Mouse (Mus musculus) liver, postnatal 0 days (tissue): ENCODE results near the gene Hist1h3a. TPM values are rescaled to one million over a fixed set of nuclear protein-coding genes. Genes with fewer than 3 reads are reported as not detected.
"Not testable (repeated sequence)": the region's sequence is repeated elsewhere in the genome, so short reads cannot be mapped to it uniquely, and the experiment has no call there.

Experiments used
- ATAC-seq: fragments of 200-750 bp; cut with Nextera tagmentation; 2 replicates; pipeline ENCODE4 v1.8.0; 2017; ENCODE audit warnings: mild to moderate bottlenecking, moderate library complexity
- DNase-seq: peaks from one replicate; pipeline ENCODE4 v3.0.0-alpha.2; 2016
- H3K27ac ChIP-seq: fragments of 300-500 bp; sonication (generic); 2 replicates; pipeline ENCODE4 v1.5.1; 2014; ENCODE audit warnings: antibody characterized with exemption, moderate library complexity, mild to moderate bottlenecking, low read depth
- H3K27me3 ChIP-seq: fragments of 300-500 bp; sonication (generic); 2 replicates; pipeline ENCODE4 v1.6.1; 2014; ENCODE audit warnings: low read length, control low read depth, mixed read lengths; ENCODE audit not compliant: insufficient read depth
- H3K36me3 ChIP-seq: fragments of 300-500 bp; sonication (generic); replicated peaks from 2 replicates; pipeline ENCODE4 v1.6.1; 2014; ENCODE audit warnings: mild to moderate bottlenecking, control low read depth, low read length, moderate library complexity, mixed read lengths; ENCODE audit not compliant: insufficient read depth
- H3K4me1 ChIP-seq: fragments of 300-500 bp; sonication (generic); 2 replicates; pipeline ENCODE4 v1.6.1; 2014; ENCODE audit warnings: antibody characterized with exemption, mild to moderate bottlenecking, control low read depth; ENCODE audit not compliant: insufficient read depth
- H3K4me2 ChIP-seq: fragments of 300-500 bp; sonication (generic); 2 replicates; pipeline ENCODE4 v1.6.1; 2014; ENCODE audit warnings: low read depth, mild to moderate bottlenecking, low read length, moderate library complexity, mixed read lengths
- H3K4me3 ChIP-seq: fragments of 300-500 bp; sonication (generic); 2 replicates; pipeline ENCODE4 v1.5.1; 2014; ENCODE audit warnings: low read depth, low read length
- H3K9ac ChIP-seq: fragments of 300-500 bp; sonication (generic); replicated peaks from 2 replicates; pipeline ENCODE4 v1.6.1; 2014; ENCODE audit warnings: mild to moderate bottlenecking, moderate library complexity
- H3K9me3 ChIP-seq: fragments of 300-500 bp; sonication (generic); 2 replicates; pipeline ENCODE4 v1.6.1; 2016; ENCODE audit warnings: mild to moderate bottlenecking, control low read depth, low read length, mixed read lengths
- CTCF ChIP-seq: sonication (generic); IDR thresholded peaks from 2 replicates; pipeline ENCODE4 v1.5.1; 2016; ENCODE audit warnings: antibody characterized with exemption, low read depth
- EP300 ChIP-seq: IDR thresholded peaks from 2 replicates; pipeline ENCODE4 v1.6.1; 2016; ENCODE audit warnings: antibody characterized with exemption, low read depth, mild to moderate bottlenecking
- WGBS: fragments of 180-500 bp; shearing (Covaris S2); extraction: QIAGEN DNeasy Blood & Tissue Kit; methylation state at CpG from one replicate; pipeline ENCODE4 v1.1.7; 2014; ENCODE audit not compliant: insufficient replicate concordance; 5-methylcytosine and 5-hydroxymethylcytosine counted together
- polyA plus RNA-seq: library from polyadenylated mRNA; unstranded; fragments of >200 nt; fragmentation: Nextera tagmentation; extraction: Ambion mirVana; gene quantifications from 2 replicates; pipeline ENCODE4 v1.2.1, GENCODE M21; 2015

The Hist1h3a gene
- polyA plus RNA-seq, 1 experiment from 2014 or later = 6.1 TPM

DNA sequence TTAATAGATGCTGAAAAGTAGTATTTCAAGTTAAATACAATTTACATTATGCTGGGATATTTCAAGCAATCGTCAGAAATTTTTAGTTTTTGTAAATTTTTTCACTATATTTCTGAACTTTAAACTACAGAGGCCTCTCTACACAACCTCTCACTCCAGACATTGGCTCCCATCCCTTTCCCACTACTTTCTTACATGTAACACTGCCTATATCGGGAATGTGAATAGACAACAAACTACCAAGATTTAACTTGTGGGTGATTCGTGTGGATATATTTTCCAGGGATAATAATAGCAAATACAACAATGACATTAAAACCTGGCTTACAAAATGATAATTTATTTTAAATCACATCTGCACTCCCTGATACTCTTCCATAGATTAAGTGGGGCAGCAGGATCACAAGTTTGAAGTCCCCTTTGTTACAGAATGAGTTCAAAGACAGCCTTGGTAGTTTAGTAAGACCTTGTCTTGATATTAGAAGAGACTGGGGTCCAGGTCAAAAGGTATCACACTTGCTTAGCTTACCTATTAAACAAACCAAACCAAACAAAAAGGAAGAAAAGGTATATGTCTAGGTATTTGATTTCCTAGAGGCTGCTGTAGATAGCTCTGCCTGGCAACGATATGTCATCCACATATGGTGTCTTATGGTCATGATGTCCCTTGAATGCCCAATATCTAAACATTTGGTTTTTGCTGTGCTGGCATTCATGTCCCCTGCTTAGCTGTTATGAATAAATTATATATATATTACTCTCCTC, 8.7 kb downstream of the Hist1h3a start:
- no peaks in the 10 kb centered on the region for H3K27me3 ChIP-seq
- DNase-seq = no peak
- peak overlapping the region; percentile 61 for H3K4me2 ChIP-seq
- no peak for ATAC-seq
- peak overlapping the region; percentile 75 for H3K9ac ChIP-seq
- WGBS = 56% methylated on average over 4 of the region's 4 CpGs
- H3K36me3 ChIP-seq = no peaks in the 10 kb centered on the region
- peak overlapping the region; percentile 43 for H3K4me3 ChIP-seq
- TF ChIP-seq CTCF = no peak
- no peak for TF ChIP-seq EP300
- H3K27ac ChIP-seq = peak overlapping the region; percentile 90
- H3K4me1 ChIP-seq = peaks cover 5% of the 10 kb centered on the region; the same call in 1 of the 2 replicates
- no peaks in the 10 kb centered on the region for H3K9me3 ChIP-seq

DNA sequence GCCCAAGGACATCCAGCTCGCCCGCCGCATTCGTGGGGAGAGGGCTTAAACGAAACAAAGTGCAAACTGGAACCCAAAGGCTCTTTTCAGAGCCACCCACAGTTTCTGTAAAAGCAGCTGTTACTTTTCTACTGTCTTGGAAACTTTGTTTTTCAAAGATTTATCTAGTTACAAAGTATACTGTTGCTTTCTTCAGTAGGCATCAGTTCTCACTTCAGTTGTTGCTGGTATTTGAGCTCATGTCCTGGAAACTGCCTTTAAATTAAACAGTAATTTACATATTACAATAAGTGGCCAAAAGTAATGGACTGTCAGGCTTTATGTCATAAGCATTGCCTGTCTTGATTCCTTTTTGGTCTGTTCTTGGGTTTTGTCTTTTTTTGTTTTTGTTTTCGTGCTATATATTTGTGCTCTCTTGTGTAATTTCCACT, 9.4 kb downstream of the Hist1h3a start:
- Histone ChIP-seq H3K9ac (peak overlapping the region; percentile 75), H3K9me3 (no peaks in the 10 kb centered on the region), H3K36me3 (no peaks in the 10 kb centered on the region), H3K27me3 (no peaks in the 10 kb centered on the region), H3K4me1 (peaks cover 11% of the 10 kb centered on the region), H3K4me2 (peak overlapping the region; percentile 61), H3K27ac (peak overlapping the region; percentile 90), H3K4me3 (peak overlapping the region; percentile 43)
- TF ChIP-seq EP300 (no peak; the same call in 1 of the 2 replicates), CTCF (no peak)
- WGBS = 4% methylated on average over 6 of the region's 6 CpGs
- no peak for DNase-seq
- ATAC-seq = no peak

DNA sequence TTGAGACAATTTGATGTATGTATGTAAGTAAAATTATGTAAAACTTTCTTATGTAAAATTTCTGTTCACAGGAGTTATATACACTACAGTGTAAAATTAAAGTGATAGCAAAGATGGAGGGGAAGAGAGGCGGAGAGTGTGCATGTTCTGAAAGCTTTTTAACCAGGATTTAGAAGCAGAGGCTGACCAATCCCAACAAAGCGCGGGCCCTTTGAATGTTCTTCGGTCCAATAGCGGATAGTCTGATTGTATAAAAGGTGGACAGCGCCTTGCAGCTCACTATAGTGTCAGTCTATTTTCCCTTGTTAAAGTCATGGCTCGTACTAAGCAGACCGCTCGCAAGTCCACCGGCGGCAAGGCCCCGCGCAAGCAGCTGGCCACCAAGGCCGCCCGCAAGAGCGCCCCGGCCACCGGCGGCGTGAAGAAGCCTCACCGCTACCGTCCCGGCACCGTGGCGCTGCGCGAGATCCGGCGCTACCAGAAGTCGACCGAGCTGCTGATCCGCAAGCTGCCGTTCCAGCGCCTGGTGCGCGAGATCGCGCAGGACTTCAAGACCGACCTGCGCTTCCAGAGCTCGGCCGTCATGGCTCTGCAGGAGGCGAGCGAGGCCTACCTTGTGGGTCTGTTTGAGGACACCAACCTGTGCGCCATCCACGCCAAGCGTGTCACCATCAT, 10.0 kb downstream of the Hist1h3a start, which contains the start of gene Hist1h3b:
Gene Hist1h3b, plus strand, starts transcription at position 201 of the 675 bp plus-strand sequence.
- Histone ChIP-seq H3K27ac (peak within 1 kb of the TSS; percentile 97), H3K9ac (peak within 1 kb of the TSS; percentile 75), H3K4me3 (peak within 1 kb of the TSS; percentile 43), H3K4me1 (peaks cover 12% of the 10 kb centered on the region), H3K4me2 (peak within 1 kb of the TSS; percentile 61)
- not testable (repeated sequence) for H3K36me3 ChIP-seq, H3K9me3 ChIP-seq, H3K27me3 ChIP-seq
- TF ChIP-seq EP300 = peak; percentile 50; the same call in 1 of the 2 replicates
- under 1% methylated on average over 17 of the region's 47 CpGs for WGBS
- peak; percentile 90 for DNase-seq
- ATAC-seq = peak; percentile 72

DNA sequence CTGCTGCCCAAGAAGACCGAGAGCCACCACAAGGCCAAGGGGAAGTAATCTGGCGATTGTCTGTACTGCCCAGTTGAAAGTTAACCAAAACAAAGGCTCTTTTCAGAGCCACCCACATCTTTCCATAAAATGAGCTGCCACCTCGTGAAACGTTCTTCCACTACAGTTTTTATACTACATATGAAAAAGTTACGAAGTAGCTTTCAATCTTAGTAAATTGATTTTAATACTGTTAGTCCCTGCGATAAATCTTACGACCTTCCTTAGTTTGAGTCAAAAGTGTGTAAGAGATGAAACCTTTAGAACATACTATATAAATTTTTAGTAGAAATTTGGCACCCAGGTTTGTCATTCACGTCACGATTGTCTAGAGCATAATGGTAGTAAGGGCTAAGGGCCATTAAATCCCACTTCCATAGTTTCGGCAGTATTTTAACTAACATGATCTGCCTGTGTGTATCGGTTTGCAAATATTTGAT, 10.7 kb downstream of the Hist1h3a start:
- Histone ChIP-seq H3K36me3 (no peaks in the 10 kb centered on the region), H3K27me3 (no peaks in the 10 kb centered on the region), H3K9ac (peak overlapping the region; percentile 68), H3K4me2 (peak overlapping the region; percentile 54), H3K4me3 (peak overlapping the region; percentile 19), H3K4me1 (peaks cover 12% of the 10 kb centered on the region), H3K27ac (peak overlapping the region; percentile 97), H3K9me3 (no peaks in the 10 kb centered on the region)
- TF ChIP-seq CTCF (no peak; the same call in 1 of the 2 replicates), EP300 (no peak)
- ATAC-seq (peak; percentile 20), DNase-seq (no peak)
- under 1% methylated on average over 11 of the region's 11 CpGs for WGBS

DNA sequence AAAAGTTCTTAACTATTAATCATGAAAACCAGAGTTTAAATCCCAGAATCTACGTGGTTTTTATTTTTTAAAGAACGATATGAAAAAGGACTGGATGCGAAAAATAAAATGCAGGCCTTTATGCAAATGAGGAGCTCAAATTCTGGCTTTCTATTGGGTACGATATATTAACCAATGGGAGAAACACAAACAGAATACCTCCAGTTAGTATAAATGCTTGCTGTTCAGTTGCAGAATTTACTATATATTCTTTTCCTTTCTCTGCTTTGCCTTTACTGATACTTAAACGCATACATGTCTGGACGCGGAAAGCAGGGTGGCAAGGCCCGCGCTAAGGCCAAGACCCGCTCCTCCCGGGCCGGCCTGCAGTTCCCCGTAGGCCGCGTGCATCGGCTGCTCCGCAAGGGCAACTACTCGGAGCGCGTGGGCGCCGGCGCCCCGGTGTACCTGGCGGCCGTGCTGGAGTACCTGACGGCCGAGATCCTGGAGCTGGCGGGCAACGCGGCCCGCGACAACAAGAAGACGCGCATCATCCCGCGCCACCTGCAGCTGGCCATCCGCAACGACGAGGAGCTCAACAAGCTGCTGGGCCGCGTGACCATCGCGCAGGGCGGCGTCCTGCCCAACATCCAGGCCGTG, 11.2 kb downstream of the Hist1h3a start, which contains the start of gene Hist1h2ab:
Gene Hist1h2ab, plus strand, starts transcription at position 288 of the 639 bp plus-strand sequence.
- peak; percentile 43 for ATAC-seq
- DNase-seq = peak; percentile 82
- Histone ChIP-seq H3K27ac (peak within 1 kb of the TSS; percentile 99), H3K4me3 (peak within 1 kb of the TSS; percentile 19), H3K4me2 (peak within 1 kb of the TSS; percentile 54), H3K4me1 (peaks cover 12% of the 10 kb centered on the region), H3K9ac (peak within 1 kb of the TSS; percentile 68)
- H3K9me3 ChIP-seq, H3K27me3 ChIP-seq, H3K36me3 ChIP-seq: not testable (repeated sequence)
- peak; percentile 76 for TF ChIP-seq EP300
- peak; percentile 25 for TF ChIP-seq CTCF
- WGBS = 1% methylated on average over 30 of the region's 47 CpGs
